Mouse (Mus musculus) retina, postnatal 7 days (tissue): ENCODE data around the gene Srp14.

ENCODE experiments used
- DNase-seq: peaks from one replicate; pipeline ENCODE4 v3.0.0-alpha.2; 2012; ENCODE audit warnings: low read depth, low spot score

The Srp14 gene

DNA sequence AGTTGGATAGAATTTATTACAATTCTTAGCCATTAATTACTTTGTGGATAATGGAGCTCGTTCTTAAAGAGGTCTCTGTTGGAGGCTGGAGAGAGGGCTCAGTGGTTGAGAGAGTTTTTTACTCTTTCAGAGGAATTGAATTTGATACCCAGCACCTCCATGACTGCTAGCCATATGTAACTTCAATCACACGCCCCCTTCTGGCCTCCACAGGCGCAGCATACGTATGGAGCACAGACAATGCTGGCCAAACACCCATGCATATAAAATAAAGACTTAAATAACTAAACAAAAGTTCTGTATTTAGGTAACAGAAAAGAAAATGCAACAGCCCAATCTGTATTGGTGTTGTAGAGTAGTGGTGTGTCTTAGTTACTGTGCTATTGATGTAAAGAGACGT, 47.9 kb downstream of the Srp14 start:
- no peak for DNase-seq

GRCm38 (mm10) chr2:118430630-118431029, 48.9 kb downstream of the Srp14 start:
- DNase-seq, result no peak

DNA sequence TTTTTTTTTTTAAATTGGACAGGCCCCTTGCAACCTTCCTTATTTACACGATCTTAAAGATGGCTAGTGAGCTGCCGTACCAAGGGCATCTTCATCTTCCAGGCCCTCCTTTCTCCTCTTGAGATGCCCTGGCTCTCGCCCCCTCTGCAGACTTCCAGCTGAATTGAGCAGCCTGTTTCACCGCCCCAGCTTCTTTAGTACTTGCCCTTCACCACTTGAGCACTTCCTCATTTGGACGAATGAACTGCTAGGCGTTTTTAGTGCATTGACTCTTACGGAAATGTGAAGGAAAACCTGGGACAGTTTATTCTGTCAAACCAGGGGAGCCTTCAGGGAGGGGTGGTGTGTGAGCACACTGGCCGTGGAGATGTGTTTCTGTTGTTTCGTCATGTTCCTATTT, 50.2 kb downstream of the Srp14 start:
- DNase-seq, result no peak

DNA sequence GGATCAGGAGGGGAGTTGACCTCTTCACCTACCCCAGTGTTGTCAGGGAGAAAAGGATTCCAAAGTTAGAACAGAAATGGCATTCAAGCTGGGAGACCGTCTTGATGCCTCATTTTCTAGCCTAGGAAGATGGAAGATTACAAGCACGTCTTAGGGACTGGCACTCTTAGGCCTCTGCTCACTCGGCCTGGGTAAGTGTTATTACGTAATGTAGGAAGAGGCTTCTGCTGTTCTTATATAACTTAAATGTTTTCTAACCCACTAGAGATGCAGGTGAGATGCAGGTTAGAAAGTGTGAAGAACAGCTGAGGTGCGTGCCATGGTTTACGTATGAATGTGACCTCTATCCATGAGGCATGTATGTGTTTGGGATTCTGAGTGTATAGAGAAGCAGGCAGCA, 51.2 kb downstream of the Srp14 start:
- DNase-seq, result no peak
